Mouse (Mus musculus): ENCODE data around the gene Izumo2. TPM values are rescaled to one million over a fixed set of nuclear protein-coding genes. Genes with fewer than 3 reads are reported as not detected.

Izumo2 gene
- total and polyA plus RNA-seq, 3 experiments, result not detected

GRCm38 (mm10) chr7:44672193-44672592, 36.3 kb upstream of the Izumo2 start:
- peaks cover 0 to 4% of the 10 kb centered on the region in 2 experiments; a peak in 1 of 4 replicates for H3K4me1 ChIP-seq (ENCODE audit: control insufficient read depth in 1 of 2, insufficient read depth in 2 of 2)
- H3K9me3 ChIP-seq (replicated peaks; ENCODE audit: low read length), result peaks cover 5% of the 10 kb centered on the region
- no peak overlapping the region for H3K9ac ChIP-seq (ENCODE audit: insufficient read depth, low read depth)
- H3K4me3 ChIP-seq (replicated peaks in 1 of 3; ENCODE audit: low read depth in 2 of 3, low read length in 2 of 3, poor library complexity in 1 of 3), result no peak overlapping the region
- H3K27ac ChIP-seq (ENCODE audit: insufficient read depth, low read depth), result no peak overlapping the region
- in situ Hi-C loops (cut with MboI; ENCODE audit: low pct_ligation_motif_present, low pct_unique_long_range_greater_than_20kb, low sequenced_read_pairs) (no loop called here), dilution Hi-C loops (cut with MboI; ENCODE audit: extremely low pct_ligation_motif_present, extremely low pct_unique_long_range_greater_than_20kb, low sequenced_read_pairs) (no loop called here)
- no peak overlapping the region for H3K4me2 ChIP-seq (ENCODE audit: insufficient read depth, low read depth, poor library complexity, severe bottlenecking)
- TF ChIP-seq MAZ (IDR thresholded peaks at IDR 0.05; ENCODE audit: low read depth, low read length) (no peak), CHD2 (IDR thresholded peaks at IDR 0.05; ENCODE audit: low read length) (peak; percentile 55; the same call in 1 of the 2 replicates)
- peaks cover 48% of the 10 kb centered on the region for H3K27me3 ChIP-seq (replicated peaks)
- H3K79me2 ChIP-seq (replicated peaks; ENCODE audit: control insufficient read depth, extremely low read depth, insufficient read depth, poor library complexity, severe bottlenecking), result no peaks in the 10 kb centered on the region
- no peak for DNase-seq (ENCODE audit: extremely low read depth)
- no peaks in the 10 kb centered on the region for H3K36me3 ChIP-seq (replicated peaks in 1 of 2; ENCODE audit: control insufficient read depth in 1 of 2, insufficient read depth in 1 of 2, low read length in 1 of 2)

- dilution Hi-C loops (cut with MboI; ENCODE audit: extremely low pct_ligation_motif_present, extremely low pct_unique_long_range_greater_than_20kb, low sequenced_read_pairs), result no loop called here
Measured at GRCm38 (mm10) chr7:44674511-44674910, 34.0 kb upstream of the Izumo2 start.

GRCm38 (mm10) chr7:44675171-44675570, 33.4 kb upstream of the Izumo2 start:
- no peak overlapping the region for H3K4me3 ChIP-seq (replicated peaks in 1 of 3; ENCODE audit: low read depth in 2 of 3, low read length in 2 of 3, poor library complexity in 1 of 3)
- in situ Hi-C loops (cut with MboI; ENCODE audit: low pct_ligation_motif_present, low pct_unique_long_range_greater_than_20kb, low sequenced_read_pairs), result no loop called here

More at GRCm38 (mm10) chr7:44674511-44674910, 34.0 kb upstream of the Izumo2 start:
- Histone ChIP-seq H3K4me2 (ENCODE audit: insufficient read depth, low read depth, poor library complexity, severe bottlenecking) (no peak overlapping the region), H3K9ac (ENCODE audit: insufficient read depth, low read depth) (no peak overlapping the region), H3K4me3 (replicated peaks in 1 of 3; ENCODE audit: low read depth in 2 of 3, low read length in 2 of 3, poor library complexity in 1 of 3) (no peak overlapping the region), H3K27me3 (replicated peaks) (peaks cover 40% of the 10 kb centered on the region), H3K4me1 (ENCODE audit: control insufficient read depth in 1 of 2, insufficient read depth in 2 of 2) (peaks cover 0 to 4% of the 10 kb centered on the region in 2 experiments; a peak in 1 of 4 replicates), H3K36me3 (replicated peaks in 1 of 2; ENCODE audit: control insufficient read depth in 1 of 2, insufficient read depth in 1 of 2, low read length in 1 of 2) (no peaks in the 10 kb centered on the region), H3K9me3 (replicated peaks; ENCODE audit: low read length) (peaks cover 9% of the 10 kb centered on the region), H3K79me2 (replicated peaks; ENCODE audit: control insufficient read depth, extremely low read depth, insufficient read depth, poor library complexity, severe bottlenecking) (no peaks in the 10 kb centered on the region), H3K27ac (ENCODE audit: insufficient read depth, low read depth) (no peak overlapping the region)
- TF ChIP-seq TCF12 (IDR thresholded peaks at IDR 0.05; ENCODE audit: low read depth, low read length) (no peak), CTCF (conservative IDR thresholded peaks at IDR 0.05 in 1 of 2, IDR thresholded peaks at IDR 0.05 in 1 of 2; ENCODE audit: low read depth in 2 of 2, low read length in 2 of 2) (0 out of 4 replicates have a peak, but pooled peaks of 1 of the 2 experiments have one; percentile 1)
- DNase-seq (ENCODE audit: extremely low read depth), result no peak
- in situ Hi-C loops (cut with MboI; ENCODE audit: low pct_ligation_motif_present, low pct_unique_long_range_greater_than_20kb, low sequenced_read_pairs), result no loop called here

GRCm38 (mm10) chr7:44676126-44676525, 32.4 kb upstream of the Izumo2 start:
- Histone ChIP-seq H3K9ac (ENCODE audit: insufficient read depth, low read depth) (no peak overlapping the region), H3K27ac (ENCODE audit: insufficient read depth, low read depth) (no peak overlapping the region), H3K27me3 (replicated peaks) (peaks cover 37% of the 10 kb centered on the region), H3K4me1 (ENCODE audit: control insufficient read depth in 1 of 2, insufficient read depth in 2 of 2) (no peaks in the 10 kb centered on the region), H3K4me3 (replicated peaks in 1 of 3; ENCODE audit: low read depth in 2 of 3, low read length in 2 of 3, poor library complexity in 1 of 3) (no peak overlapping the region), H3K9me3 (replicated peaks; ENCODE audit: low read length) (peaks cover 10% of the 10 kb centered on the region), H3K4me2 (ENCODE audit: insufficient read depth, low read depth, poor library complexity, severe bottlenecking) (no peak overlapping the region), H3K36me3 (replicated peaks in 1 of 2; ENCODE audit: control insufficient read depth in 1 of 2, insufficient read depth in 1 of 2, low read length in 1 of 2) (no peaks in the 10 kb centered on the region), H3K79me2 (replicated peaks; ENCODE audit: control insufficient read depth, extremely low read depth, insufficient read depth, poor library complexity, severe bottlenecking) (no peaks in the 10 kb centered on the region)
- in situ Hi-C loops (cut with MboI; ENCODE audit: low pct_ligation_motif_present, low pct_unique_long_range_greater_than_20kb, low sequenced_read_pairs), result no loop called here
- dilution Hi-C loops (cut with MboI; ENCODE audit: extremely low pct_ligation_motif_present, extremely low pct_unique_long_range_greater_than_20kb, low sequenced_read_pairs), result no loop called here
- DNase-seq (ENCODE audit: extremely low read depth), result no peak
- TF ChIP-seq MEF2A (IDR thresholded peaks at IDR 0.05; ENCODE audit: borderline replicate concordance, low read depth, low read length) (no peak), E2F4 (IDR thresholded peaks at IDR 0.05; ENCODE audit: insufficient replicate concordance, low read depth, low read length) (no peak)

More at GRCm38 (mm10) chr7:44675171-44675570, 33.4 kb upstream of the Izumo2 start:
- peaks cover 9% of the 10 kb centered on the region for H3K9me3 ChIP-seq (replicated peaks; ENCODE audit: low read length)
- H3K27ac ChIP-seq (ENCODE audit: insufficient read depth, low read depth), result no peak overlapping the region
- DNase-seq (ENCODE audit: extremely low read depth), result no peak
- no peaks in the 10 kb centered on the region for H3K36me3 ChIP-seq (replicated peaks in 1 of 2; ENCODE audit: control insufficient read depth in 1 of 2, insufficient read depth in 1 of 2, low read length in 1 of 2)
- peaks cover 0 to 4% of the 10 kb centered on the region in 2 experiments; a peak in 1 of 4 replicates for H3K4me1 ChIP-seq (ENCODE audit: control insufficient read depth in 1 of 2, insufficient read depth in 2 of 2)
- dilution Hi-C loops (cut with MboI; ENCODE audit: extremely low pct_ligation_motif_present, extremely low pct_unique_long_range_greater_than_20kb, low sequenced_read_pairs), result no loop called here
- no peak overlapping the region for H3K4me2 ChIP-seq (ENCODE audit: insufficient read depth, low read depth, poor library complexity, severe bottlenecking)
- peaks cover 42% of the 10 kb centered on the region for H3K27me3 ChIP-seq (replicated peaks)
- no peaks in the 10 kb centered on the region for H3K79me2 ChIP-seq (replicated peaks; ENCODE audit: control insufficient read depth, extremely low read depth, insufficient read depth, poor library complexity, severe bottlenecking)
- no peak overlapping the region for H3K9ac ChIP-seq (ENCODE audit: insufficient read depth, low read depth)
- TF ChIP-seq SMC3 (IDR thresholded peaks at IDR 0.05; ENCODE audit: low read depth, low read length) (no peak), CHD1 (IDR thresholded peaks at IDR 0.05; ENCODE audit: low read depth, low read length) (no peak)
